Mouse (Mus musculus): ENCODE measurements at regions not wholly inside any gene's neighbourhood (a gene's known extent, or its start where the extent isn't known, plus 50 kb on each side); places are given as distances from the start of the nearest gene placed in this dataset.
A peak's percentile ranks its signal among the peaks of the same experiment; 100 is the strongest.

- DNase-seq (ENCODE audit: low spot score): no peak
These were observed 278.5 kb downstream of the Olfr1505 start for GRCm38 (mm10) chr19:14191820-14192219.

- no peak for DNase-seq (ENCODE audit: low spot score)
These were observed 284.5 kb downstream of the Olfr1505 start for GRCm38 (mm10) chr19:14197864-14198263.

- DNase-seq (ENCODE audit: low spot score): no peak
These were observed 307.2 kb downstream of the Olfr1505 start for GRCm38 (mm10) chr19:14220507-14220909.

- peak; percentile 82 for DNase-seq (ENCODE audit: low spot score)
These were observed 311.8 kb downstream of the Olfr1505 start for GRCm38 (mm10) chr19:14225061-14225696.

- DNase-seq (ENCODE audit: low spot score): peak; percentile 33
These were observed 312.5 kb downstream of the Olfr1505 start for GRCm38 (mm10) chr19:14225787-14226186.

- peak; percentile 89 for DNase-seq (ENCODE audit: low spot score)
These were observed 313.2 kb downstream of the Olfr1505 start for GRCm38 (mm10) chr19:14226521-14226920.

- DNase-seq (ENCODE audit: low spot score): no peak
These were observed 330.2 kb downstream of the Olfr1505 start for GRCm38 (mm10) chr19:14243565-14243964.

GRCm38 (mm10) chr19:14246973-14247614 is 333.8 kb downstream of the Olfr1505 start:
- DNase-seq (ENCODE audit: low spot score): no peak

GRCm38 (mm10) chr19:14247979-14248378 is 334.6 kb downstream of the Olfr1505 start:
- no peak for DNase-seq (ENCODE audit: low spot score)

GRCm38 (mm10) chr19:14258621-14259051 is 339.2 kb downstream of the Tle4 start:
- DNase-seq (ENCODE audit: low spot score): peak; percentile 25

- DNase-seq (ENCODE audit: low spot score): no peak
These were observed 338.6 kb downstream of the Tle4 start for GRCm38 (mm10) chr19:14259223-14259622.

GRCm38 (mm10) chr19:14289331-14289737 is 308.5 kb downstream of the Tle4 start:
- DNase-seq (ENCODE audit: low spot score): no peak

- no peak for DNase-seq (ENCODE audit: low spot score)
These were observed 306.9 kb downstream of the Tle4 start for GRCm38 (mm10) chr19:14290911-14291310.

- no peak for DNase-seq (ENCODE audit: low spot score)
These were observed 304.7 kb downstream of the Tle4 start for GRCm38 (mm10) chr19:14293172-14293571.

GRCm38 (mm10) chr19:14301176-14301943 is 296.5 kb downstream of the Tle4 start:
- DNase-seq (ENCODE audit: low spot score): no peak

- no peak for DNase-seq (ENCODE audit: low spot score)
These were observed 283.6 kb downstream of the Tle4 start for GRCm38 (mm10) chr19:14314301-14314700.

- no peak for DNase-seq (ENCODE audit: low spot score)
These were observed 278.1 kb downstream of the Tle4 start for GRCm38 (mm10) chr19:14319677-14320191.

GRCm38 (mm10) chr19:14325353-14326052 is 272.3 kb downstream of the Tle4 start:
- no peak for DNase-seq (ENCODE audit: low spot score)

GRCm38 (mm10) chr19:14333041-14334012 is 264.5 kb downstream of the Tle4 start:
- DNase-seq (ENCODE audit: low spot score): no peak

GRCm38 (mm10) chr19:14337025-14337424 is 260.8 kb downstream of the Tle4 start:
- no peak for DNase-seq (ENCODE audit: low spot score)
